Mouse (Mus musculus) midbrain, embryonic 14.5 days (tissue): ENCODE data around the gene Tet3. TPM values are rescaled to one million over a fixed set of nuclear protein-coding genes. Genes with fewer than 3 reads are reported as not detected.

ENCODE experiments used
- ATAC-seq: fragments of 200-750 bp; cut with Nextera tagmentation; 2 replicates; pipeline ENCODE4 v1.8.0; 2017; ENCODE audit warnings: moderate number of reproducible peaks, moderate library complexity; ENCODE audit not compliant: low FRiP score, low TSS enrichment
- DNase-seq: peaks from one replicate; pipeline ENCODE4 v3.0.0-alpha.2; 2015
- H3K27ac ChIP-seq: fragments of 300-500 bp; sonication (generic); replicated peaks from 2 replicates; pipeline ENCODE4 v1.5.1; 2014; ENCODE audit warnings: mild to moderate bottlenecking, low read depth, low read length, moderate library complexity
- H3K27me3 ChIP-seq: fragments of 300-500 bp; sonication (generic); 2 replicates; pipeline ENCODE4 v1.6.1; 2014; ENCODE audit warnings: low read length, control low read depth, mixed read lengths; ENCODE audit not compliant: control insufficient read depth, insufficient read depth
- H3K36me3 ChIP-seq: fragments of 300-500 bp; sonication (generic); 2 replicates; pipeline ENCODE4 v1.6.1; 2014; ENCODE audit warnings: low read length, control low read depth; ENCODE audit not compliant: control insufficient read depth, insufficient read depth
- H3K4me1 ChIP-seq: fragments of 300-500 bp; sonication (generic); 2 replicates; pipeline ENCODE4 v1.6.1; 2014; ENCODE audit warnings: mild to moderate bottlenecking, antibody characterized with exemption, low read length, control low read depth; ENCODE audit not compliant: control insufficient read depth, insufficient read depth
- H3K4me2 ChIP-seq: fragments of 300-500 bp; sonication (generic); 2 replicates; pipeline ENCODE4 v1.6.1; 2014; ENCODE audit warnings: mild to moderate bottlenecking, low read length, moderate library complexity
- H3K4me3 ChIP-seq: fragments of 300-500 bp; sonication (generic); replicated peaks from 2 replicates; pipeline ENCODE4 v1.5.1; 2014; ENCODE audit warnings: low read depth, low read length
- H3K9ac ChIP-seq: fragments of 300-500 bp; sonication (generic); replicated peaks from 2 replicates; pipeline ENCODE4 v1.6.1; 2014; ENCODE audit warnings: mild to moderate bottlenecking, low read length, moderate library complexity
- H3K9me3 ChIP-seq: fragments of 300-500 bp; sonication (generic); 2 replicates; pipeline ENCODE4 v1.6.1; 2016; ENCODE audit warnings: low read length, control low read depth, mixed read lengths; ENCODE audit not compliant: control insufficient read depth
- WGBS: fragments of 180-500 bp; shearing (Covaris S2); extraction: QIAGEN DNeasy Blood & Tissue Kit; methylation state at CpG from one replicate; pipeline ENCODE4 v1.1.7; 2014; 5-methylcytosine and 5-hydroxymethylcytosine counted together
- polyA plus RNA-seq: library from polyadenylated mRNA; unstranded; fragments of >200 nt; fragmentation: Nextera tagmentation; extraction: Ambion mirVana; gene quantifications from 2 replicates; pipeline ENCODE4 v1.2.1, GENCODE M21; 2014

The Tet3 gene
- polyA plus RNA-seq, 1 experiment from 2014 or later: 56.0 TPM

- ATAC-seq (no peak), DNase-seq (no peak)
- Histone ChIP-seq H3K27ac (no peak overlapping the region), H3K9me3 (no peaks in the 10 kb centered on the region), H3K4me2 (no peak overlapping the region), H3K4me3 (no peak overlapping the region), H3K4me1 (no peaks in the 10 kb centered on the region), H3K9ac (no peak overlapping the region), H3K27me3 (no peaks in the 10 kb centered on the region), H3K36me3 (peaks cover 87% of the 10 kb centered on the region)
- 85% methylated on average over 10 of the region's 10 CpGs for WGBS
Observed at GRCm38 (mm10) chr6:83482418-83483085, 23.7 kb upstream of the Tet3 start.

- H3K4me1 ChIP-seq: no peaks in the 10 kb centered on the region
- 96% methylated on average over 6 of the region's 6 CpGs for WGBS
- ATAC-seq: no peak
- no peak overlapping the region for H3K27ac ChIP-seq
- DNase-seq: no peak
- H3K27me3 ChIP-seq: no peaks in the 10 kb centered on the region
- H3K4me3 ChIP-seq: no peak overlapping the region
- peaks cover 63% of the 10 kb centered on the region for H3K36me3 ChIP-seq
- no peak overlapping the region for H3K4me2 ChIP-seq
- no peaks in the 10 kb centered on the region for H3K9me3 ChIP-seq
- H3K9ac ChIP-seq: no peak overlapping the region
Observed at GRCm38 (mm10) chr6:83480019-83480655, 21.3 kb upstream of the Tet3 start.

DNA sequence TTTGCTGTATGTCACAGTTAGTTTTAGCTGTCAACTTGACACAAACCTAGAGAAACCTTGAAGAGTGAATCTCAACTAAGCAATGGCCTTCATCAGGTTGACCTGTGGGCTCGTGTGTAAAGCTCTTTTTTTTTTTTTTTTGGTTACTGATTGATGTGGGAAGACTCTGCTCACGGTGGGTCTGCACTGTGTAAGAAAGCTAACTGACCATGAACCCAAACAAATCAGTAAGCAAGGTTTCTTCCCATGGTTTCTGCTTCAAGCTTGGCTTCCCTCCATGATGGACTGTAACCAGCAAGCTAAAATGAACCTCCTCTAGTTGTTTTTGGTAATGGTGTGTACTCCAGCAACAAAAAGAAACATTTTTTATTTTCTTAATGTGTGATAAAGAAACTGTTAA, 20.3 kb upstream of the Tet3 start:
- 73% methylated on average over 2 of the region's 2 CpGs for WGBS
- no peak overlapping the region for H3K4me3 ChIP-seq
- peaks cover 54% of the 10 kb centered on the region for H3K36me3 ChIP-seq

DNA sequence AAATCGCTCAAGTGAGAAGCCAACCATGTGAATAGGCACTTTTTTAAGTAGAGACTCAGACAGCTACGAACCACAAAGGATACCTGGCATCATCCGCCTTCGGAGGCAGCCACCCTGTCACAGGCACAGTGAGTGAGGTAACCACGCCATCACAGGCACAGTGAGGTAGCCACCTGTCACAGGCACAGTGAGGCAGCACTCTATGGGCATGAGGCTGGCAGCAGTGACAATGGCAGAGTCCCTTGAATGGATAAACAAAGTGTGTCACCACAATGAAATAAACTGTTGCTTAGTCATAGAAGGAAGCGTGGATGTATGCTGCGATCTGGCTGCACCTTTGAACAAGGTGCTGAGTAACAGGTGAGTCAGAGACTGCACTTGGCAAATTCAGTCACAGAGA, 19.7 kb upstream of the Tet3 start:
- WGBS: 95% methylated on average over 7 of the region's 7 CpGs
- Histone ChIP-seq H3K36me3 (peaks cover 49% of the 10 kb centered on the region), H3K9ac (no peak overlapping the region), H3K27ac (no peak overlapping the region), H3K4me3 (no peak overlapping the region), H3K4me1 (no peaks in the 10 kb centered on the region), H3K9me3 (no peaks in the 10 kb centered on the region), H3K4me2 (no peak overlapping the region), H3K27me3 (no peaks in the 10 kb centered on the region)
- ATAC-seq: no peak
- DNase-seq: no peak

More for the DNA sequence above, 20.3 kb upstream of the Tet3 start:
- Histone ChIP-seq H3K27ac (no peak overlapping the region), H3K9me3 (no peaks in the 10 kb centered on the region), H3K27me3 (no peaks in the 10 kb centered on the region), H3K4me1 (no peaks in the 10 kb centered on the region), H3K4me2 (no peak overlapping the region), H3K9ac (no peak overlapping the region)
- DNase-seq: no peak
- no peak for ATAC-seq

- no peaks in the 10 kb centered on the region for H3K9me3 ChIP-seq
- H3K4me2 ChIP-seq: no peak overlapping the region
- DNase-seq: peak; percentile 25
- H3K36me3 ChIP-seq: peaks cover 48% of the 10 kb centered on the region
- H3K27ac ChIP-seq: no peak overlapping the region
- H3K4me3 ChIP-seq: no peak overlapping the region
- 77% methylated on average over 4 of the region's 4 CpGs for WGBS
- no peak for ATAC-seq
- no peaks in the 10 kb centered on the region for H3K4me1 ChIP-seq
- H3K9ac ChIP-seq: no peak overlapping the region
- H3K27me3 ChIP-seq: no peaks in the 10 kb centered on the region
Observed at GRCm38 (mm10) chr6:83478217-83478616, 19.3 kb upstream of the Tet3 start.

DNA sequence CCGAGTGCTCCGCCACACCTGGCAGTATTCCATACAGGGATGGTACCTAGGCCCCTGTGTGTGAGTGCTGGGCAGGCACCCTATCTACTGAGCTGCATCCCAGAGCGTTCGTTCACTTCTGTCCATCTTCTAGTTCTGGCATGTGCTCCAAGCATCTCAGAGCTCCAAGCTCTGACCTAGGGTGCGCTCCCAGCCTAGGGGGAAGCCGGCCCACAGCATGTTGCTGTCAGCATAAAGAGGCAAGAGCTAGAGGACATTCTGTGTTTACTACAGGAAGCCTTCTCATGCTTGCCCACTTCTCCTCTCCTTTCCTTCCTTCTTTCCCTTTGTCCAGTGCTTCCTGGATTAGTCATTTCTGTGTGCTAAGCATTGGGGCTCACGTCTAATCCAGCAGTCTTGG, 16.5 kb upstream of the Tet3 start:
- WGBS: 83% methylated on average over 7 of the region's 7 CpGs
- Histone ChIP-seq H3K9ac (no peak overlapping the region), H3K36me3 (peaks cover 20% of the 10 kb centered on the region), H3K4me2 (no peak overlapping the region), H3K4me3 (no peak overlapping the region), H3K27me3 (no peaks in the 10 kb centered on the region), H3K4me1 (no peaks in the 10 kb centered on the region), H3K9me3 (no peaks in the 10 kb centered on the region), H3K27ac (no peak overlapping the region)
- no peak for ATAC-seq
- DNase-seq: no peak

GRCm38 (mm10) chr6:83473240-83473639, 14.4 kb upstream of the Tet3 start:
- DNase-seq (no peak), ATAC-seq (no peak)
- H3K36me3 ChIP-seq: no peaks in the 10 kb centered on the region; the same call in 1 of the 2 replicates
- H3K9ac ChIP-seq: no peak overlapping the region
- WGBS: 89% methylated on average over 9 of the region's 9 CpGs
- H3K27ac ChIP-seq: no peak overlapping the region
- H3K4me1 ChIP-seq: no peaks in the 10 kb centered on the region
- H3K9me3 ChIP-seq: no peaks in the 10 kb centered on the region
- H3K4me3 ChIP-seq: no peak overlapping the region
- no peaks in the 10 kb centered on the region for H3K27me3 ChIP-seq
- H3K4me2 ChIP-seq: no peak overlapping the region

- 90% methylated on average over 7 of the region's 7 CpGs for WGBS
- no peak for DNase-seq
Observed at GRCm38 (mm10) chr6:83471739-83472138, 12.9 kb upstream of the Tet3 start.

DNA sequence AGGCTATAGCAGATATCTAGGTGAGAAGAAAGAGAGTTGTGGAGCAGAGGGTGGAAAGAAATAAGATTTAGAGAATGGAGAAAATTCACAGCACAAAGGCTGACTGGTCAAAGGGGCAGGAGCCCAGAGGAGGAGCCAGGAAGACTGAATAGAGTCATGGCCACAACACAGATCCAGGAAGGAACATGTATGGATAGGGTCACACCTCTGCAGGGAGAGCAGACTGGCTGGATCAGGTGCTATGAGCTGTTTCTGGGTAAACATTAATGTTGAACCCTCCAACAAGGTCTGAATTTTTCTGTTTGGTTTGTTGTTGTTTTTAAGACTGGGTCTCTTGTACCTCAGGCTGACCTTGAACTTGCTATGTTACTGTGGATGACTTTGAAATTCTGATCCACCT, 5.1 kb upstream of the Tet3 start:
- Histone ChIP-seq H3K27ac (no peak overlapping the region), H3K9ac (no peak overlapping the region), H3K9me3 (no peaks in the 10 kb centered on the region), H3K27me3 (no peaks in the 10 kb centered on the region), H3K4me2 (no peak overlapping the region), H3K36me3 (no peaks in the 10 kb centered on the region), H3K4me1 (no peaks in the 10 kb centered on the region), H3K4me3 (no peak overlapping the region)
- ATAC-seq: no peak
- no peak for DNase-seq

More at GRCm38 (mm10) chr6:83471739-83472138, 12.9 kb upstream of the Tet3 start:
- no peak for ATAC-seq
- Histone ChIP-seq H3K4me3 (no peak overlapping the region), H3K9me3 (no peaks in the 10 kb centered on the region), H3K36me3 (no peaks in the 10 kb centered on the region), H3K9ac (no peak overlapping the region), H3K27ac (no peak overlapping the region), H3K27me3 (no peaks in the 10 kb centered on the region), H3K4me1 (no peaks in the 10 kb centered on the region), H3K4me2 (no peak overlapping the region)
